Mouse (Mus musculus) kidney, postnatal 14 days (tissue): ENCODE data around the gene Fam222b.

Source experiments
- DNase-seq: peaks from one replicate; pipeline ENCODE4 v3.0.0; 2022; ENCODE audit warnings: mixed read lengths

The Fam222b gene

GRCm38 (mm10) chr11:78094137-78094503 lies 340 bp upstream of the Fam222b start:
- no peak for DNase-seq

DNA sequence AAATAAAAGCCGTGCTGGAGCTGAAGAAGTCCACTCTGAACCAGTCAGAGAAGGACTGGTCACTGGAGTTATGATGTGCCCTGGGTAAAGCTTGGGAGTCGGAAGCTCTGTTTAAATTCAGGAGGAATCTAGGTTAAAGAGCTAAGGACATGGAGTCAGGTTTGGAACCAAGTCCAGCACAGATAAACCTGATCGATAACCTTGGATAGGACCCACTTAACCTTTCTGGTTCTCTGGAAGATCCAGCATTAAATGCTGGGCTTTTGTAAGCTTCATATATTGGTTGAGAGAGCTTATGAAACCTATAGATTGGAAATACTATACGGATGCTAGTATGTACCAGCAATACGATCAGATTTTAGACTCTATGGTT lies 670 bp downstream of the Fam222b start:
- DNase-seq: no peak

DNA sequence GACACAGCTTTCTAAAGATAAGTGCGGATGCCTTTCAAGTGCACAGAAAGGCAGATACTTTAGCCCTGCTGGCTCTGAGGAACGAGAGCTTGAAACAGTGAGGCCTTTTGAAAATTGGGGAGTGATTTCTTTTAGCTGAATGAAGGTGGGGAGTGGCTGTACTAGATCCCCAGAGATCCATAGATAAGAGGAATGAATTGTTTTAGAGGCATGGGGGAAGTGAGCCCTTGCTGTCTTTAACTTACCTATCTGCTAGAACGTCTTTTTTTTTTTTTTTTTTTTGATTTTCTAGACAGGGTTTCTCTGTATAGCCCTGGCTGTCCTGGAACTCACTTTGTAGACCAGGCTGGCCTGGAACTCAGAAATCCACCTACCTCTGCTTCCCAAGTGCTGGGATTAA lies 2.6 kb downstream of the Fam222b start:
- DNase-seq: no peak

DNA sequence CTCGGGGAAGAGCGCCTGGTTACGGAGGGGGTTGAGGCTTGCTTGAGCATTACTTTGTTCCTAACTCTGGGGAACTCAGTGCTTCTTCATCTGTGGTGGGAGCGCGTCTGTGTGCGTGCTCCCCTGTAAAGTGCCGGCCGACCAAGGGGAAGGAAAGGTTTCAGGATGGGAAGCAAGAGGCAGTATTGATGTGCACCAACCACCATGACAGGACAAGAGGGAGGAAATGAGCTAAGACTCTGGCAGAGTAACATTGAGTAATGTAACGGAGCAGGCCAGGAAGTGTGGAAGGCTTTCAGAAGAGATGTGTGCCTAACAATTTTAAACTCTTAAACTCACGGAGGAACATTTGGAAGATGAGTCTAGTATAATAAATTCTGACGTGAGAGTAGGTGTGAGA lies 6.3 kb downstream of the Fam222b start:
- DNase-seq: no peak

DNA sequence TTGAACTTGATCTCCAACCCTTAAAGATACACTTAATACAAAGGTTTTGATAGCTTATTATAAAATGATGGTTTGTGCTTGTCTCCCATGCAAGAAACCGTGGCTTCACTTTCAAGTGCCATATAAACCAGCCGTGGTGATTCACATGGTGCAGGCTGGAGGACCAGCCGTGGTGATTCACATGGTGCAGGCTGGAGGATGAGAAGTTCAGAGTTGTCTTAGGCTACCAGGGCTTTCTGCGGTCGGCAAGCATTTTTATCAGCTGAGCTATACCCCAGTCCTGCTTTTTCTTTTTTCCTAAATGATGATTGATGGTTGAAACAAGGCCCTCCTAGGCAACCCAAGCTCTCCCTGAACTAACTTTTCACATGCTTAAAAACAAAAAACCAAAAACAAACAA lies 7.7 kb downstream of the Fam222b start:
- DNase-seq: no peak

- DNase-seq: no peak
These were observed 8.7 kb downstream of the Fam222b start for GRCm38 (mm10) chr11:78102958-78103747.

- no peak for DNase-seq
These were observed 10.0 kb downstream of the Fam222b start for GRCm38 (mm10) chr11:78104501-78104900.

DNA sequence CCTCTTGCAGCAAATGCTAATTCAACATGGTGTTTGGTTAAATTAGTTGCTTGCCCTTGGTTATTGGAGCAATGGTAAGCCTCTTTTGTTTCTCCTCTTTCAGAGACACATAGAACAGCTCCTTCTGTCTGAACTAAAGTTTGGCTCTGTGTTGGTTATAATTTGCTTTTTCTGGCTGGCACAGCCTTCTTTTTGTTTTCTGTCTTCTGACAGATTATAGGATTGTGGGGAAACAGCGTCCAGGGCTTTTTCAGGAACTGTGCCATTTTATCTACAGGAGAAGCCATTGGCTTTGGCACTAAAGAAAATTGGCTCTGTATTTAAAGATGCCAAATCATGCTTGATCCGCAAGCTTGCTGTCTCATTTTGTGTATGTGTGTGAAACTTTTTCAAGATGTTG lies 19.2 kb downstream of the Fam222b start:
- no peak for DNase-seq

DNA sequence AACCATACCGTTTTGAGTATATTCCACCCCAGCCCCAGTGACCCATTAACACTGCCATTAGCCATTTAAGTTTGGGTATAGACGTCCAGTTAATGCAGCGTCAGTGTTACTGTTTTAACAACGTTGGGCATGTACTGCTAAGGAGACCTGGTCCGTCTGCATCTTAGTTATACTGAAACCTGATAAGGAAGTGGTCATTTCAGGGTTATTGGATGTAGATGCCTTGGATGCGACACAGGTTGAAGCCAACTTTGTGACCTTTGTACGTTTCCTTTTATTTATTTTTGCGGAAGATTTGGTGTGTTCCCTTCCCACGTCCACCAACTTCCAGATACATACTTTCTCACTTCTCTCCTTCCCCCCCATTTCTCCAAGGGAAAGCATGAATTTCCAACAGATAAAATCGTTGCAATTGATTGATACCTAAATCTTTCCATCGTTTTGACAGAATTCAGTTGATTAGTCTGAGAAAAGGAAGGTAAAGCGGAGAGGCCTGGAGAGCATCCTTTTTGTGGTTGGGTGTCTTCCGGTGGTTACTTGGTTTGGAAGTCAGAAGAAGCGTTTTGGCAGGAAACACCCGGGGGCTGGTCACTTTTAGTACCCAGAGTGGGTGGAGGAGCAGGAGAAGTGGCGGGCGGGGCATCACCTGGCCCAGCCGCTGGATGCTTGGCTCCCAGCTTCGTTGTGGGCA lies 20.4 kb downstream of the Fam222b start:
- DNase-seq: no peak

DNA sequence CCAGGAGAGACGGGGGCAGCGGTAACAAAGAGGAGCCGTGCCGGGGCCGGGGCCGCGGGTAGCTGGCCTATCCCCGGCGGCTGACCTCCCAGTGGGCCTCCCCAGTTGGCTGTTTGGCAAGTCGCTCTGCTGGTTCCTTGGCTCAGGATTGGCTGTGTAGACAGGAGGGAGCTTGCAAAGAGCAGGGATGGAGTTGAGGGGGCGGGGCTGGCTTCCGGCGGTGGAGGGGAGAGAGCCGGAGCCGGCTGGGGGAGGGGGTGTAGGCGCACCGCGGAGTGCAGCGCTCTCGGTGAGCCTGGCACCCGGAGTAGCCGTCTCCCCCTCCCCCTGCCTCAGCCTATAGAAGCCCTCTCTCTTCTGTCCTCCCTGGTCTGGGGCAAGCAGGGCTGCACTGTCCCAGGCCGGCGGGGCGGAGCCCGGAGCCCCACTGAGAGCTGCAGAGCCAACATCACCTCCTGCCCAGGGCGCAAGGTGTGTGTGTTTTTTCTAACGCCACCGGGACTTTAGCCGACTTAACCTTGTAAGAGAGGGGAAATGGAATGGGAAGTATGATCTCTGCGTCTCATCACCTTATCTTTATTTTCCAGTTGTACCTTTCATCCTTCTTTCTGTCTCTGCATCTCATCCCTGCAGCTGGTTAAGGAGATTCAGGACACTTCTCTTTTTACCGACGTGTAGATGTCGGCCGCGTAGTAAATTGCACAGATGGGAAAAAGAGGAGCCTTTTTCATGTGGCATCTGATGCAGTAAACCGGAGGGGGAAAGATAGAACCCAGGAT lies 21.1 kb downstream of the Fam222b start:
- peak; percentile 96 for DNase-seq

- no peak for DNase-seq
These were observed 21.6 kb downstream of the Fam222b start for GRCm38 (mm10) chr11:78116146-78116410.

- DNase-seq: no peak
These were observed 24.0 kb downstream of the Fam222b start for GRCm38 (mm10) chr11:78118467-78118866.

GRCm38 (mm10) chr11:78119898-78120297 lies 25.4 kb downstream of the Fam222b start:
- no peak for DNase-seq

- DNase-seq: peak; percentile 64
These were observed 26.7 kb downstream of the Fam222b start for GRCm38 (mm10) chr11:78121176-78121575.

GRCm38 (mm10) chr11:78122815-78123214 lies 28.4 kb downstream of the Fam222b start:
- no peak for DNase-seq

DNA sequence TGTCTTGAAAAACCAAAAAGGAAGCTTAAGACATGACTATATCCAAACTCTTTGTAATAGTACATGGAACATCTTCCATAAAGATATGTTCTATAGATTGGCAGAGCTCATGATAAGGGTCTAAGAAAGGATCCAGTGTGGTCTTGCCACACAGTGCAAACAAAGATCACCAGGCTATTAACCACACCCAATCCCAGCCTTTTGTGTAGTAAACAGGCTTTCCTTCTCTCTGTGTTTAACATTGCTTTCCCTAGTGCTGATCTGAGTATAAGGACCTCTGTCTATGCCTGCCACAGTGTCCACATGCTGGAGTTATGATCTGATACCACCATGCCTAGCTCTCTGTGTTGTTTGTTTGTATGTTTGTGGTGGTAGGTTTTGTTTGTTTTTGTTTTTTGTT lies 29.3 kb downstream of the Fam222b start:
- DNase-seq: no peak

DNA sequence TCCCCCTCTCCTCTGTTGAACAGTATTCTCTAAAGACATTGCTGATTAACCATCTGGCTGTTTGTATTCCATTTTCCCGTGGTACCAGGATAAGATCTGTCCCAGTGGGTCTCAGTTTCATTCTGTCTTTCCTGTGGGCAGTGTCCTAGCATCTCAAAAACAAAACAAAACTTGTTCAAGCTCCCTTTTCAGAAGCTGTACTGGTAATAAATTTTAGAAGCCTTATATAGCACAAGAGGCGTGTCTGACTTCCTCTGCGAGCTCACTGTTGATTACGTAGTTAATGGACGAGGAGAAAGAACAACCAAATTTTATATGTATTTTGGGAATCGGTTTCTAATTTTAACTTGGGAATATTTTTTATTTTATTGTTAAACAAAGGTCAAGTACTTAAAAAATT lies 31.2 kb downstream of the Fam222b start:
- DNase-seq: no peak

- no peak for DNase-seq
These were observed 32.3 kb downstream of the Fam222b start for GRCm38 (mm10) chr11:78126739-78127138.

- no peak for DNase-seq
These were observed 35.0 kb downstream of the Fam222b start for GRCm38 (mm10) chr11:78129458-78129857.

DNA sequence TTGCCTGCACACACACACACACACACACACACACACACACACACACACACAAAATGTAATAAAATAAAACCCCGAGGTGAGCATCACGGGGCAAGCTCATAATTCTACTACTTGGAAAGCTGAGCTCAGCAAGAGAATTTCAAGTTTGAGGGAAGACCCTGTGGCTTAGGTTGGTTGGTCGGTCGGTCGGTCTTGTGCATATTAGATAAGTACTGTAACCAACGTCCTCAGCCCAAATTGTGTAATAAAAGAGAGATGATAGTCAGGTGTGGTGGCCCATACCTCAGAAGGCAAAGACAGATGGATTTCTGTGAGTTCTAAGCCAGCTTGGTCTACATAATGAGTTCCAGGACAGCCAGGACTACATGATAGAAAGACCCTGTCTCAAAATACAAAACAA lies 39.5 kb downstream of the Fam222b start:
- no peak for DNase-seq

- no peak for DNase-seq
These were observed 39.9 kb downstream of the Fam222b start for GRCm38 (mm10) chr11:78134344-78134743.

- DNase-seq: peak; percentile 48
These were observed 40.9 kb downstream of the Fam222b start for GRCm38 (mm10) chr11:78135314-78135713.

- no peak for DNase-seq
These were observed 41.7 kb downstream of the Fam222b start for GRCm38 (mm10) chr11:78136132-78136531.

GRCm38 (mm10) chr11:78137584-78137983 lies 43.1 kb downstream of the Fam222b start:
- DNase-seq: no peak
